Mouse (Mus musculus) urinary bladder, postnatal 14 days (tissue): ENCODE results near the gene Btg3.
A peak's percentile ranks its signal among the peaks of the same experiment; 100 is the strongest.

Experiments used
- DNase-seq: peaks from one replicate; pipeline ENCODE4 v3.0.0; 2021; ENCODE audit warnings: low spot score

Btg3 gene

DNA sequence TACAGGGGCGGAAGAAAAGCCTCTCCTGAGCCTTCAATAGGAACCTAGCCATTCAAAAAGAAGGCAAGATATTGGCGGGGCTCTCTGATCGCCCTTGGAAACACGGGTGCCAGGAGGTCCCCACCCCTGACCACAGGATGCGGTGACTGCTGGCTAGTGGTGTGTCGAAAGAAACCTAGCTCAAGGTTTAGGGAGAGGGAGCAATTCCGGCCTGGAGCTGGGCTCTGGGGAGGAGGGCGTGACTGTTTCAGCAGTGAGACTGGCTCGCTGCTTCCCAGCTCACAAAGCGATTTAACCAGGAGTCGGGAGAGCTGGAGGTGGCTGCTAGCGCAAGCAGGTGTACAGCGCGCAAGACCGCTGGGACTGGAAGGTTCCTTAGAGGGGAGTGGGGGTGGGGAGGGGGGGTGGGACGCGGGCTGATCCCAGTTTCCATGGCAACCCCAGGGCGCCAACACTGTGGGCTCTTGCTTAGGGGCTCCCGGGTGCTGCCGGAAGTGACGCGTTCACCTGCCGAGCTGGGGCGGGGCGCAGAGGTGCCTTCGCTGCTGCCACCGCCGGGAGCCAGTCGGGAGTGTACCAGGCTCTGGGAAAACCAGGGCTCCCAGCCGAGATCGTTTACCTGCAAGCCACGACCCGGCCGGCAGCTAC is 75.7 kb downstream of the Btg3 start, which contains the start of gene Cxadr:
Gene Cxadr (plus strand): TSS at position 307 of the 648 bp plus-strand sequence.
- DNase-seq = peak; percentile 80

DNA sequence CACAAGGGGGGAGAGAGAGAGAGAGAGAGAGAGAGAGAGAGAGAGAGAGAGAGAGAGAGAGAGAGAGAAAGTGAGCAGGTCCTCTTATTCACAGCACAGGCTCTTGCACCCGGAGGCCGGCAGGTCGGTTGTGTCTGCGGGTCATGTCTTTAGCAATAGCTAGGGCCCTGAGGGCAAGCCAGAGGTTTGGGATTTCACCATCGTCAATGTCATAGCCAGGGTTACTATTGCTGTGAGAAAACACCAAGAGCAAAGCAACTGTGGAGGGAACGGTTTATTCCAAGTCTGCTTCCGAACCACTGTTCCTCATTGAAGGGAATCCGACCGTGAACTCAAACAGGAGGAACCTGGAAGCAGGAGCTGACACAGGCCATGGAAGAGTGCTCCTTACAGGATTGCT is 80.9 kb downstream of the Btg3 start:
- no peak for DNase-seq

DNA sequence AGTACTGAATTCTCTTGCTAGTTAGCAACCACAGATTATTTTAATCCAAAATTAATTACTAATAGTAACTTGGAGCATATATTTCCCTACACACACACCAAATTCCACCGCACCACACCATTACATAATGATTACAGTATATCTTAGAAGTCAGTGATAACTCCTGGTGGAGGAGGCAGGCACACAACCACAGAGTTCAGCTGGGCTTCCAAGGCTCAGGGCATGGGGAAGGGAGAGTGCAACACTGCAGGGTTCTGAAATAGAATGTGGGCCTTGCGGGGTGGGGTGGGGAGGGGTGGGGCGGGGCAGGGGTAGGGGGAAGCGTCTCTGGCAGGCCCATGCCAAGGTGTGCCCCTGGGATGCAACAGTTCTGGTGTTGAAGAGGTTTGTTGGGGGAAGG is 81.4 kb downstream of the Btg3 start:
- no peak for DNase-seq

DNA sequence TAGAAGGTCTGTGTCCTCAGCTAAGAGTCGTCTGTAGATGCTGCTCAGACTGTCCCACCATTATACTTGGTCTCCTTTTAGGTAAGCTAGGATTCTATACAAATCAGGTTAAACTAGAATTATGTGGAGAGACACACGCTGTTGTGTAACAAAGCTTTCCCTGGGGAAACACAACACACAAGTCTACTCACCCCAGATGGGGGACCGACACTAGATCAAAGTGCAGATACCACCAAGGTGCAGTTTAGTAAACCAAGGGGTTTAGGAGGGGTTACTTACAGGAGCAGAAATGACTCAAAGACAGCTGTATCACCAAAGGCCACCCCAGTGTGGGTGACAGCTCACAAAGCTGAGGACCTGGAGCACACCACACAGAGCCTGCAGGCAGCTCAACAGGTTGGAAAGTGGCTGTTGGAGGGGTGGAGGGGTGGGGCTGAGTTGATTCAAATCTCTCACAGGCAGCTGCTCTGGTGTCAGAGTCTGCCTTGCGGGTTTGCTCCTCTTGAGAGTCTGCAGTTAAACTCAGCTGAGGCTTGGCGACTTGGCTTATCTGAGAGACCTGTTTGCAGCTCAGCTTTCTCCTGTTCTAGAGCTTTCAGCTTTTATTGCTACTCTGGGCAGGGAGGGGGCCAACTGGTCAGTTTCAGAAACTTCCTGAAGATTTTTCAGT is 82.3 kb downstream of the Btg3 start:
- DNase-seq = no peak

DNA sequence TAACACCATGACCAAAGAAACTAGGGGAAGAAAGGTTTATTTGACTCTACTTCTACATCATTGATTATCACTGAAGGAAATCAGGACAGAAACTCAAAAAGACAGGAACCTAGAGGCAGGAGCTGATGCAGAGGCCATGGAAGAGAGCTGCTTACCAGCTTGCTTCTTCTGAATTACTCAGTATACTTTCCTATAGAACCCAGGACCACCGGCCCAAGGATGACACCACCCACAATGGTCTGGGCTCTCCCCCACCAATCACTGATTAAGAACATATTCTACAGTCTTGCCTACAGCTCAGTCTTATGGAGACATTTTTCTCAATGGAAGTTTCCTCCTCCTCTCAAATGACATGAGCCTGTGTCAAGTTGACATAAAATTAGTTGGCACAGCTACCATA is 82.9 kb downstream of the Btg3 start:
- no peak for DNase-seq

DNA sequence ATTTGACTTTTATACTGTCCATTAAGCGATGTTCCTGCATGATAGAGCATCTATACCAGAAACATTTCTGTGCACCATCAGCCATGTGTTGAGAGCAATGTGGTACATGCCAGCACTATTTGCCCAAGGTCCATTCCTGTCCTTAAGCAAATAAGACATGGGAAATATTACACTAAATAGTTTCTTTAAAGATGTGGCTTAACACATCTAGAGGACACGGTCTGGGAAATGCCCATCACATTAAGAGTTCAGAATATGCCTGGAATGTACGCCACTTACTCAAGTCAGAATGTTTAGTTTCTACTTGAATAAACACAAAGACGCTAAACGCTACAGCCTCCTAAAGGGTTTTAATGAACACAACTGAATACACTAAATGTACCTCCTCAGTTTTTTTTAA is 93.8 kb downstream of the Btg3 start:
- DNase-seq = no peak
